ENCODE assay signal across 8 mouse cellular contexts in the genomic region with DNA sequence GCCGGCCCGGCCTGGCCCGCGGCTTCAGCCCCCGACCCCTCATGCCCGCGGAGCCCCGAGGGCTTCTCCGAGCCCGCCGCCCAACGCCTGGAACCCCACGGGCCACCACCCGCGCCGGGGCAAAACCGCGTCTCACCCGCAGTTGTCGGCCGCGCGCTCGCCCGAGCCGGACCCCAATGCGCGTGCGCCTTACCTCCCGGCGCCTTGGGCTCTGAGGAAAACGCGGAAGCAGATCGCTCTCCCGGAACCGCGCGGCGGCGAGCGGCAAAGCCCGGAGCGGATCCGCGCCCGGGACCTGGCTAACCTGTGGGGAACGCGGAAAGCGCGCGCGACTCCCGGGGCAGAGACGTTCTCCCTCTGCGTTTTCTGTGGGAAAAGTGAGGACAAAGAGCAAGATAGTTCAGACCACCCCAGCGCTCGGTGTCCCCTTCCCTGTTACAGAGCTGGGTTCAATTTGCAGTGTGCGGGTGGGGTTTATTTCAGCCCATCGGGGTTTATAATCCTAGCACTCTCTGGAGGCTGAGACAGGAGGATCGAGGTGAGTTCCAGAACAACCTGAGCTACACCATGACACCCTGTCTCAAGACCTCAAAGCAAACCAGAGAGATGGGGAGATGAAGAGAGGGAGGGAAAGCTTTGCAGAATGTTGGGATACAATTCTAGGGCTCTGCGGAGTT. TPM values are rescaled to one million over a fixed set of nuclear protein-coding genes. Genes with fewer than 3 reads are reported as not detected.
DNase-seq lines count a peak whose midpoint lies in the region; ATAC-seq and TF ChIP-seq lines count a peak whose summit lies in the region.

Gene Kansl3 (minus strand): TSS at position 213 of the 677 bp plus-strand sequence.

- peak; percentile 91 for ATAC-seq in forebrain, embryonic 15.5 days (replicated peaks)
- peak; percentile 86 for ATAC-seq in lung, embryonic 14.5 days (ENCODE audit: insufficient read depth)

- peak within 1 kb of the TSS; percentile 73; the same call in 1 of the 2 replicates for H3K27ac ChIP-seq in ES-E14 (ENCODE audit: insufficient read depth, low read depth, low read length, poor library complexity, severe bottlenecking)
- peak within 1 kb of the TSS; percentile 62 for H3K27ac ChIP-seq in forebrain, embryonic 15.5 days (replicated peaks)
- peak within 1 kb of the TSS; percentile 66 for H3K27ac ChIP-seq in lung, embryonic 14.5 days (ENCODE audit: low read depth)
- no peak within 1 kb of the TSS for H3K27ac ChIP-seq in olfactory bulb, adult 2 months (ENCODE audit: insufficient read depth, low read depth, low read length)
- no peak within 1 kb of the TSS for H3K27ac ChIP-seq in thymus, adult 2 months (ENCODE audit: control insufficient read depth, insufficient read depth, low read length)

- peak within 1 kb of the TSS; percentile 95 for H3K9ac ChIP-seq in ES-E14 (ENCODE audit: insufficient read depth, low read depth, low read length, poor library complexity, severe bottlenecking)
- peak within 1 kb of the TSS; percentile 83 for H3K9ac ChIP-seq in forebrain, embryonic 15.5 days (replicated peaks)
- peak within 1 kb of the TSS; percentile 94 for H3K9ac ChIP-seq in lung, embryonic 14.5 days

- in situ Hi-C loops in ES-E14 (cut with MboI; ENCODE audit: low sequenced_read_pairs in 2 of 2, unreplicated experiment in 2 of 2), result no loop called here

- intact Hi-C loops in heart, postnatal 25 days (cut with DNase I), result loop anchor here (1.0 to 10.0 kb wide), 2 partner anchors 102 to 336 kb away; partner anchors contain the start of gene Cnnm4

- peak; percentile 83 for DNase-seq in ES-E14 (ENCODE audit: low read depth, low spot score)
- DNase-seq in cerebellum, adult 11-12 months, result peak; percentile 78
- peak; percentile 80 for DNase-seq in heart, postnatal 25 days (ENCODE audit: low spot score)
- peak; percentile 72 to 85 for DNase-seq in layer of hippocampus, adult 18-20 months (ENCODE audit: low spot score in 2 of 2)
- DNase-seq in lung, embryonic 14.5 days, result peak; percentile 96
- peak; percentile 87 for DNase-seq in thymus, adult 2 months

- no peaks in the 10 kb centered on the region for H3K27me3 ChIP-seq in forebrain, embryonic 15.5 days
- no peaks in the 10 kb centered on the region for H3K27me3 ChIP-seq in lung, embryonic 14.5 days (ENCODE audit: insufficient read depth, low read length)
- H3K27me3 ChIP-seq in thymus, adult 2 months (ENCODE audit: control insufficient read depth, insufficient read depth, low read length), result no peaks in the 10 kb centered on the region

- TF ChIP-seq CTCF in lung, embryonic 14.5 days (IDR thresholded peaks at IDR 0.05; ENCODE audit: low read depth), result no peak
- no peak for TF ChIP-seq CTCF in olfactory bulb, adult 2 months (IDR thresholded peaks at IDR 0.05; ENCODE audit: insufficient read depth, low read depth, low read length)
- TF ChIP-seq CTCF in thymus, adult 2 months (IDR thresholded peaks at IDR 0.05; ENCODE audit: borderline replicate concordance, control insufficient read depth, extremely low read depth, insufficient read depth, low read length, poor library complexity), result no peak; the same call in 1 of the 2 replicates

- WGBS in forebrain, embryonic 15.5 days, result 4% methylated on average over 61 of the region's 61 CpGs
- WGBS in lung, embryonic 14.5 days, result 4% methylated on average over 57 of the region's 61 CpGs
- 3% methylated on average over 61 of the region's 61 CpGs for WGBS in olfactory bulb, adult 2 months
- 4% methylated on average over 61 of the region's 61 CpGs for WGBS in thymus, adult 2 months

- peak; percentile 82 for TF ChIP-seq POLR2A in olfactory bulb, adult 2 months (IDR thresholded peaks at IDR 0.05; ENCODE audit: insufficient read depth, low read depth, low read length)
- peak; percentile 93 for TF ChIP-seq POLR2A in thymus, adult 2 months (IDR thresholded peaks at IDR 0.05; ENCODE audit: control insufficient read depth, extremely low read depth, insufficient read depth, low read length, poor library complexity)

- H3K4me1 ChIP-seq in ES-E14 (ENCODE audit: control insufficient read depth in 2 of 2, insufficient read depth in 2 of 2, low read length in 2 of 2, poor library complexity in 1 of 2), result peaks cover 0 to 7% of the 10 kb centered on the region in 2 experiments; a peak in 1 of 4 replicates
- H3K4me1 ChIP-seq in forebrain, embryonic 15.5 days, result peaks cover 18% of the 10 kb centered on the region
- peaks cover 12% of the 10 kb centered on the region for H3K4me1 ChIP-seq in lung, embryonic 14.5 days (ENCODE audit: insufficient read depth)
- H3K4me1 ChIP-seq in olfactory bulb, adult 2 months (ENCODE audit: control insufficient read depth, insufficient read depth, low read length), result peaks cover 6% of the 10 kb centered on the region
- peaks cover 11% of the 10 kb centered on the region for H3K4me1 ChIP-seq in thymus, adult 2 months (replicated peaks; ENCODE audit: control insufficient read depth, insufficient read depth, low read length)

- peak within 1 kb of the TSS; percentile 74 for H3K4me2 ChIP-seq in forebrain, embryonic 15.5 days (replicated peaks)
- peak within 1 kb of the TSS; percentile 85 for H3K4me2 ChIP-seq in lung, embryonic 14.5 days

- peaks cover 12% of the 10 kb centered on the region for H3K36me3 ChIP-seq in ES-E14 (ENCODE audit: control insufficient read depth, insufficient read depth, low read length, poor library complexity, severe bottlenecking)
- H3K36me3 ChIP-seq in forebrain, embryonic 15.5 days, result peaks cover 9% of the 10 kb centered on the region
- peaks cover 25% of the 10 kb centered on the region for H3K36me3 ChIP-seq in lung, embryonic 14.5 days (ENCODE audit: insufficient read depth)
- H3K36me3 ChIP-seq in thymus, adult 2 months (ENCODE audit: control insufficient read depth, insufficient read depth, low read length), result peaks cover 18% of the 10 kb centered on the region

- no peaks in the 10 kb centered on the region for H3K9me3 ChIP-seq in ES-E14 (ENCODE audit: control insufficient read depth, insufficient read depth, low read depth, low read length)
- H3K9me3 ChIP-seq in forebrain, embryonic 15.5 days, result no peaks in the 10 kb centered on the region
- H3K9me3 ChIP-seq in lung, embryonic 14.5 days (ENCODE audit: low read depth, low read length), result no peaks in the 10 kb centered on the region

- peak within 1 kb of the TSS; percentile 80 to 95 for H3K4me3 ChIP-seq in ES-E14 (ENCODE audit: insufficient read depth in 1 of 2, low read depth in 1 of 2, low read length in 2 of 2, poor library complexity in 1 of 2, severe bottlenecking in 1 of 2)
- peak within 1 kb of the TSS; percentile 81 for H3K4me3 ChIP-seq in forebrain, embryonic 15.5 days
- peak within 1 kb of the TSS; percentile 90 for H3K4me3 ChIP-seq in lung, embryonic 14.5 days (ENCODE audit: low read depth, low read length)
- peak within 1 kb of the TSS; percentile 76 for H3K4me3 ChIP-seq in olfactory bulb, adult 2 months (ENCODE audit: insufficient read depth, low read depth, low read length)
- H3K4me3 ChIP-seq in thymus, adult 2 months (ENCODE audit: control insufficient read depth, insufficient read depth, low read length), result peak within 1 kb of the TSS; percentile 70

TF ChIP-seq in ES-E14, 5 proteins besides CTCF, POLR2A, EP300 and RAD21:
- TF ChIP-seq HCFC1 (IDR thresholded peaks at IDR 0.05; ENCODE audit: borderline replicate concordance, insufficient read depth, low read length), result peak; percentile 70
- TF ChIP-seq CHD2 (IDR thresholded peaks at IDR 0.05; ENCODE audit: low read depth, low read length), result no peak

RNA-seq across cellular contexts. Expression of gene Kansl3, which starts in this region (rescaled TPM):
- total RNA-seq in ES-E14 (2012; rRNA removed), result 27.0 and 31.8 TPM in 2 replicates
- polyA plus RNA-seq in forebrain, embryonic 15.5 days (2015; fragmentation: Nextera tagmentation; extraction: Ambion mirVana), result 34.4 and 37.2 TPM in 2 replicates
- 10 to 100 TPM; 53.2 to 60.7 TPM for total RNA-seq in heart, postnatal 25 days (2021)
- total RNA-seq in layer of hippocampus, adult 18-20 months (2021), result 10 to 100 TPM; 71.2 to 76.0 TPM
- polyA plus RNA-seq in lung, embryonic 14.5 days (2014; fragmentation: Nextera tagmentation; extraction: Ambion mirVana), result 41.4 and 46.3 TPM in 2 replicates
- polyA plus RNA-seq in olfactory bulb, adult 2 months (2012; ENCODE audit: insufficient read depth, insufficient read length, low replicate concordance, missing spikeins), result 336 TPM in 1 of 2 replicates, not detected in the other
- polyA plus RNA-seq in thymus, adult 2 months (2012; rRNA removed), result 96.5 and 103 TPM in 2 replicates

Comparison
In these comparisons a context has a peak if more than half of its experiments do, and no peak if none do; other contexts are left out.
1. H3K27ac ChIP-seq: peak in ES-E14 (single experiment), forebrain, embryonic 15.5 days (single experiment) and lung, embryonic 14.5 days (single experiment); none in olfactory bulb, adult 2 months (single experiment) and thymus, adult 2 months (single experiment).
2. Peak in every context shown above with its lines, with median percentiles within 50 percentile points of each other: DNase-seq, H3K4me3 ChIP-seq and H3K9ac ChIP-seq.